Mouse (Mus musculus) limb, embryonic 12.5 days (tissue): ENCODE data around the gene Fsd2. TPM values are rescaled to one million over a fixed set of nuclear protein-coding genes. Genes with fewer than 3 reads are reported as not detected.

ENCODE experiments used
- ATAC-seq: fragments of 200-750 bp; cut with Nextera tagmentation; 2 replicates; pipeline ENCODE4 v1.8.0; 2017; ENCODE audit warnings: low read depth, moderate TSS enrichment; ENCODE audit not compliant: insufficient number of reproducible peaks, insufficient read depth, low FRiP score, low TSS enrichment
- H3K27ac ChIP-seq: fragments of 300-500 bp; sonication (generic); 2 replicates; pipeline ENCODE4 v1.5.1; 2016; ENCODE audit warnings: mild to moderate bottlenecking, moderate library complexity
- H3K27me3 ChIP-seq: fragments of 300-500 bp; sonication (generic); 2 replicates; pipeline ENCODE4 v1.6.1; 2016; ENCODE audit warnings: mild to moderate bottlenecking, moderate library complexity
- H3K36me3 ChIP-seq: fragments of 300-500 bp; sonication (generic); 2 replicates; pipeline ENCODE4 v1.6.1; 2016; ENCODE audit warnings: mild to moderate bottlenecking, moderate library complexity
- H3K4me1 ChIP-seq: fragments of 300-500 bp; sonication (generic); replicated peaks from 2 replicates; pipeline ENCODE4 v1.6.1; 2016
- H3K4me2 ChIP-seq: fragments of 300-500 bp; sonication (generic); 2 replicates; pipeline ENCODE4 v1.6.1; 2016; ENCODE audit warnings: mild to moderate bottlenecking, moderate library complexity
- H3K4me3 ChIP-seq: fragments of 300-500 bp; sonication (generic); replicated peaks from 2 replicates; pipeline ENCODE4 v1.5.1; 2016; ENCODE audit warnings: mild to moderate bottlenecking
- H3K9ac ChIP-seq: fragments of 300-500 bp; sonication (generic); replicated peaks from 2 replicates; pipeline ENCODE4 v1.6.1; 2016; ENCODE audit warnings: mild to moderate bottlenecking, moderate library complexity
- H3K9me3 ChIP-seq: fragments of 300-500 bp; sonication (generic); 2 replicates; pipeline ENCODE4 v1.6.1; 2016; ENCODE audit warnings: mild to moderate bottlenecking, moderate library complexity
- WGBS: fragments of 180-500 bp; shearing (Covaris S2); methylation state at CpG from one replicate; pipeline ENCODE4 v1.1.7; 2016; 5-methylcytosine and 5-hydroxymethylcytosine counted together
- microRNA counts: library from miRNA; unstranded; fragments of <30 nt; microRNA quantifications from one replicate; lab custom pipeline; 2017
- polyA plus RNA-seq: library from polyadenylated mRNA; unstranded; fragments of >200 nt; fragmentation: Nextera tagmentation; extraction: Ambion mirVana; gene quantifications from 2 replicates; pipeline ENCODE4 v1.2.1, GENCODE M21; 2016

Fsd2 gene
- polyA plus RNA-seq, 1 experiment from 2014 or later = 0.08 TPM

DNA sequence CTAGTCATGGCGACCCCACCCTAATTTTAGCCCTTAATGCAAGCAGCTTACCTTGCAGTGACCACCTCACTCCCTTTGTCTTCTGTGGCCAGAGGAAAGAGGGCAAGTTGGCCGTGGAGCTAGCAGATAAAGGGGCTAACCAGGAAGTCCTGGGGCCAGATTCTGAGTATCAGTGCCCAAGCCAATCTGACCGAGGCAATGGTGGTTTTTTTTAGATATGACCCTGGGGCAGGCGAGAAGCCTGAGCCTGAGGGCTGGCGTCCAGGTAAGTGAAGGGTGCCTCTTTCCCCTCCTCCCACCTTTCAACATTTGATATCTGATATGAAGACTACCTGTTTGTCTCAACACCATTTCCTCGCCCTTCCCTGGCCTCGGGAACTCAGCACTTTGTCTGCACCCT is 68.6 kb downstream of the Fsd2 start, which contains the start of gene BC048679:
Gene BC048679, minus strand, starts transcription at position 101 of the 400 bp plus-strand sequence.
- Histone ChIP-seq H3K9ac (no peak within 1 kb of the TSS), H3K27me3 (peaks cover 39% of the 10 kb centered on the region), H3K9me3 (no peaks in the 10 kb centered on the region), H3K36me3 (no peaks in the 10 kb centered on the region), H3K4me1 (0 out of 2 replicates have a peak, but pooled peaks cover 7% of the 10 kb centered on the region), H3K4me2 (no peak within 1 kb of the TSS), H3K4me3 (no peak within 1 kb of the TSS), H3K27ac (no peak within 1 kb of the TSS)
- 71% methylated on average over 7 of the region's 7 CpGs for WGBS
- ATAC-seq = no peak

- H3K27ac ChIP-seq = no peak overlapping the region
- no peaks in the 10 kb centered on the region for H3K36me3 ChIP-seq
- no peak overlapping the region for H3K4me3 ChIP-seq
- no peak overlapping the region for H3K4me2 ChIP-seq
- H3K4me1 ChIP-seq = 0 out of 2 replicates have a peak, but pooled peaks cover 10% of the 10 kb centered on the region
- ATAC-seq = no peak
- H3K9ac ChIP-seq = no peak overlapping the region
- H3K9me3 ChIP-seq = no peaks in the 10 kb centered on the region
- peaks cover 49% of the 10 kb centered on the region for H3K27me3 ChIP-seq
- 39% methylated on average over 6 of the region's 6 CpGs for WGBS
Observed at GRCm38 (mm10) chr7:81497171-81497570, 69.6 kb downstream of the Fsd2 start.

DNA sequence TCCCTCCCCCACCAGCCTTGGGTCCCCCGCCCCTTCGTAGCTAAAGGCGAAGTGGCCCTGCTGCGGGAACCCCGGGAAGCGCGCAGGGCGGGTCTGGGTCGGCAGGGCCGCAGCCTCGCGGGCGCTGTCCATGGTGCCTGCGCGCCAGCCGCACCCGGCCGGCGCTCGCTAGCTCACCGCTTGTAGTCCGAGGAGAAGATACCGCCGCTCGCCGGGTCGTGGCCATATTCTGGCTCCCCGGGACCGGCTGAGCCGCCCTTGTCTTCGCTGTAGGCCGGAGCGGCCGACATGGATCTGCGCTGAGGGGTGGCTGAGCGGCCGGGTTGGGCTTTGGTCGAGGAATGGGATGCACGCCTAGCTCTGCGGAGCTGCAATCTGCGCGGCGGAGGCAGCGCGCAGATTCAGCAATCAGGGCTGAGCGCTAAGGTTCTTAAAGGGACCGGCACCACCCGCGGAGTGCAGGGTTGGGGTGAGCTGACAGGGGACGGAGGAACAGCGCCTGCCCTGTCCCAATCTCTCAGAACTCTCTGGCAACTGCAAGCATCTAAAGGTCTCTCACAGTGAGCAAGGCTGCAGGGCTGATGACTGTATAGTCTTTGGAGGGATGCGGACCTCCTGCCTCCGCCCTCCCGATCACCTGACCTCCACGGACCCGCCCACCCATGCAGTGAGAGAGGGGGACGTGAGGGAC is 73.3 kb downstream of the Fsd2 start, which contains the start of gene Ap3b2:
Gene Ap3b2, minus strand, starts transcription at position 595 of the 691 bp plus-strand sequence.
- WGBS = under 1% methylated on average over 57 of the region's 57 CpGs
- Histone ChIP-seq H3K4me2 (peak within 1 kb of the TSS; percentile 86), H3K27me3 (peaks cover 54% of the 10 kb centered on the region), H3K9ac (no peak within 1 kb of the TSS), H3K4me1 (peaks cover 14% of the 10 kb centered on the region; the same call in 1 of the 2 replicates), H3K27ac (no peak within 1 kb of the TSS), H3K9me3 (no peaks in the 10 kb centered on the region), H3K4me3 (peak within 1 kb of the TSS; percentile 49), H3K36me3 (no peaks in the 10 kb centered on the region)
- ATAC-seq = peak; percentile 67; the same call in 1 of the 2 replicates

- Histone ChIP-seq H3K4me1 (peaks cover 14% of the 10 kb centered on the region; the same call in 1 of the 2 replicates), H3K4me3 (no peak overlapping the region)
- 46% methylated on average over 9 of the region's 9 CpGs for WGBS
Observed at GRCm38 (mm10) chr7:81492628-81493027, 74.1 kb downstream of the Fsd2 start.

DNA sequence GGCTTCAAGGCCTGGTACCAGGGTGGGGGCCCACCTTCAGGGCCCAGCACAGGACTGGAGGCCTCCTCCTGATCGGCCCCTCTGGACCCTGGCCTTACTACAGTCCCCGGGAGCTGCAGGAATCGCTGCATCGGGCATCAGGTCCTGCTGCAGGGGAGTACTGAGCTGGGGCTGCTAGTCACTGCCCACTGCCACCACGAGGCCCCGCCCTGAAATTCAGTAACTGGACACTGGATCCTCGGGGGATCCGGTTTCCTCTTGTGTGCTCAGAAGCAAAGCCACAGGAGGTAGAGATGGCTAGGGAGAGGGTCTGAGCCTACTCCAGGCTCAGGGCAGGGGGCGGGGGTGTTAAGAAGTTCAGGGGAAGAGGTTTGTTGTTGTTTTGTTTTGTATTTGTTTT is 77.1 kb downstream of the Fsd2 start:
- no peak overlapping the region for H3K9ac ChIP-seq
- H3K27ac ChIP-seq = no peak overlapping the region
- 5% methylated on average over 9 of the region's 9 CpGs for WGBS
- peaks cover 14% of the 10 kb centered on the region; the same call in 1 of the 2 replicates for H3K4me1 ChIP-seq
- no peak overlapping the region for H3K4me3 ChIP-seq
- H3K4me2 ChIP-seq = no peak overlapping the region
- peaks cover 30% of the 10 kb centered on the region for H3K27me3 ChIP-seq
- no peaks in the 10 kb centered on the region for H3K9me3 ChIP-seq
- no peak for ATAC-seq
- H3K36me3 ChIP-seq = no peaks in the 10 kb centered on the region

More at GRCm38 (mm10) chr7:81492628-81493027, 74.1 kb downstream of the Fsd2 start:
- no peak for ATAC-seq
- no peaks in the 10 kb centered on the region for H3K9me3 ChIP-seq
- H3K9ac ChIP-seq = no peak overlapping the region
- no peaks in the 10 kb centered on the region for H3K36me3 ChIP-seq
- H3K4me2 ChIP-seq = peak overlapping the region; percentile 86; the same call in 1 of the 2 replicates
- peaks cover 54% of the 10 kb centered on the region for H3K27me3 ChIP-seq
- H3K27ac ChIP-seq = no peak overlapping the region

MicroRNAs encoded within 50 kb of the gene (microRNA counts, 519-probe panel; counts per million panel counts)
- not detected for microRNA mmu-miR-1839-3p (lab: Ali Mortazavi, UCI)
- 4,525 counts per million, percentile 36 among the panel's probes with 10 or more counts for microRNA mmu-miR-1839-5p (lab: Ali Mortazavi, UCI)

Other genes with a start within 250 kb of the Fsd2 start
- gene Rps17, start 221.7 kb downstream of the Fsd2 start, polyA plus RNA-seq = 1,248 and 1,281 TPM in 2 replicates
- 0.44 TPM in 1 of 2 replicates, not detected in the other for gene Cpeb1, start 111.5 kb downstream of the Fsd2 start, polyA plus RNA-seq
- gene Ap3b2, start 73.0 kb downstream of the Fsd2 start, polyA plus RNA-seq = 0.09 and 0.44 TPM in 2 replicates
- gene BC048679, start 68.7 kb downstream of the Fsd2 start, polyA plus RNA-seq = not detected in 2 replicates
- 4.0 and 4.5 TPM in 2 replicates for gene Whamm, start 4.3 kb upstream of the Fsd2 start, polyA plus RNA-seq
- gene Homer2, start 140.6 kb upstream of the Fsd2 start, polyA plus RNA-seq = 42.5 and 46.7 TPM in 2 replicates
- 113 and 114 TPM in 2 replicates for gene Ramac, start 196.0 kb upstream of the Fsd2 start, polyA plus RNA-seq
- 50.4 and 57.2 TPM in 2 replicates for gene 3110040N11Rik, start 222.5 kb upstream of the Fsd2 start, polyA plus RNA-seq